Mouse (Mus musculus) liver, postnatal 0 days (tissue): ENCODE data around the gene Smarcd2. TPM values are rescaled to one million over a fixed set of nuclear protein-coding genes. Genes with fewer than 3 reads are reported as not detected.

Experiments
- ATAC-seq: fragments of 200-750 bp; cut with Nextera tagmentation; 2 replicates; pipeline ENCODE4 v1.8.0; 2017; ENCODE audit warnings: mild to moderate bottlenecking, moderate library complexity
- DNase-seq: peaks from one replicate; pipeline ENCODE4 v3.0.0-alpha.2; 2016
- H3K27ac ChIP-seq: fragments of 300-500 bp; sonication (generic); 2 replicates; pipeline ENCODE4 v1.5.1; 2014; ENCODE audit warnings: antibody characterized with exemption, moderate library complexity, mild to moderate bottlenecking, low read depth
- H3K27me3 ChIP-seq: fragments of 300-500 bp; sonication (generic); 2 replicates; pipeline ENCODE4 v1.6.1; 2014; ENCODE audit warnings: low read length, control low read depth, mixed read lengths; ENCODE audit not compliant: insufficient read depth
- H3K36me3 ChIP-seq: fragments of 300-500 bp; sonication (generic); replicated peaks from 2 replicates; pipeline ENCODE4 v1.6.1; 2014; ENCODE audit warnings: mild to moderate bottlenecking, control low read depth, low read length, moderate library complexity, mixed read lengths; ENCODE audit not compliant: insufficient read depth
- H3K4me1 ChIP-seq: fragments of 300-500 bp; sonication (generic); 2 replicates; pipeline ENCODE4 v1.6.1; 2014; ENCODE audit warnings: antibody characterized with exemption, mild to moderate bottlenecking, control low read depth; ENCODE audit not compliant: insufficient read depth
- H3K4me2 ChIP-seq: fragments of 300-500 bp; sonication (generic); 2 replicates; pipeline ENCODE4 v1.6.1; 2014; ENCODE audit warnings: low read depth, mild to moderate bottlenecking, low read length, moderate library complexity, mixed read lengths
- H3K4me3 ChIP-seq: fragments of 300-500 bp; sonication (generic); 2 replicates; pipeline ENCODE4 v1.5.1; 2014; ENCODE audit warnings: low read depth, low read length
- H3K9ac ChIP-seq: fragments of 300-500 bp; sonication (generic); replicated peaks from 2 replicates; pipeline ENCODE4 v1.6.1; 2014; ENCODE audit warnings: mild to moderate bottlenecking, moderate library complexity
- H3K9me3 ChIP-seq: fragments of 300-500 bp; sonication (generic); 2 replicates; pipeline ENCODE4 v1.6.1; 2016; ENCODE audit warnings: mild to moderate bottlenecking, control low read depth, low read length, mixed read lengths
- CTCF ChIP-seq: sonication (generic); IDR thresholded peaks from 2 replicates; pipeline ENCODE4 v1.5.1; 2016; ENCODE audit warnings: antibody characterized with exemption, low read depth
- EP300 ChIP-seq: IDR thresholded peaks from 2 replicates; pipeline ENCODE4 v1.6.1; 2016; ENCODE audit warnings: antibody characterized with exemption, low read depth, mild to moderate bottlenecking
- WGBS: fragments of 180-500 bp; shearing (Covaris S2); extraction: QIAGEN DNeasy Blood & Tissue Kit; methylation state at CpG from one replicate; pipeline ENCODE4 v1.1.7; 2014; ENCODE audit not compliant: insufficient replicate concordance; 5-methylcytosine and 5-hydroxymethylcytosine counted together
- polyA plus RNA-seq: library from polyadenylated mRNA; unstranded; fragments of >200 nt; fragmentation: Nextera tagmentation; extraction: Ambion mirVana; gene quantifications from 2 replicates; pipeline ENCODE4 v1.2.1, GENCODE M21; 2015

Smarcd2 gene
- polyA plus RNA-seq = 16.4 and 19.5 TPM in 2 replicates

DNA sequence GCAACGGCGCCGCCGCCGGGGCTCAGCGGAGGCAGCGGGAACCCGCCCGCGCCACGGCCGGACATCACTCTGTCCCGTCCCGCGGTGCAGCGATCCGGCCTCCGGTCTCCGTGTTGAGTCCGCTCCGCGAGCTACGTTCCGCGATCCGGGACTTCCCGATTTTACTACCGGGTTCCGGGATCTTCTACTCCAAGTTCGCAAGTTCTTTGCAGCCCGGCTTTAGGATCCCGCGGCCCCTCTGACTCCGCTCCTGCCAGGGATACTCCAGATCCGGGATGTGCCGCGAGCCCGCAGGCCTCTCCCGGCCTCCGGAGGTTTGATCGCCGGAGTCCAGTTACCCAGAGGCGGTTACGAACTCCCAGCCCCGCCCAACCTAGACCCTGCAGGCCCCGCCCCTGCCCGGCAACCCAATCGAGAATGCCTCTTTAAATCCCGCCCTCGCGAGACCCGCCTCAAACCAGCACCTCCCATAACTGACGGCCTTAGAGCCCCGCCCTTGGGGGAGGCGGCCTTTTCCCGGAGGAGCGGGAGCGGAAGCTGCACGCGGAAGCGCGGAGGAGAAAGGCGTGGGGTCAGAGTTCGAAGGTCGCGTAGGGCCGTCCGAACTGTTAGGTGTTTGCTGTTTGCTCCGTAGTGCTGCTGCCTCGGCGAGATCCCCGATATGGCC is at the start of gene Smarcd2:
Gene Smarcd2, minus strand, starts transcription at position 329 of the 667 bp plus-strand sequence.
- H3K9ac ChIP-seq = peak within 1 kb of the TSS; percentile 97
- peak within 1 kb of the TSS; percentile 95 for H3K4me3 ChIP-seq
- H3K4me2 ChIP-seq = peak within 1 kb of the TSS; percentile 79
- WGBS = under 1% methylated on average over 70 of the region's 72 CpGs
- DNase-seq = peak; percentile 100
- no peaks in the 10 kb centered on the region for H3K27me3 ChIP-seq
- no peaks in the 10 kb centered on the region for H3K9me3 ChIP-seq
- H3K4me1 ChIP-seq = peaks cover 52% of the 10 kb centered on the region
- peak within 1 kb of the TSS; percentile 97 for H3K27ac ChIP-seq
- no peaks in the 10 kb centered on the region for H3K36me3 ChIP-seq
- ATAC-seq = peak; percentile 92
- TF ChIP-seq EP300 (peak; percentile 74), CTCF (no peak)

- Histone ChIP-seq H3K27ac (peak overlapping the region; percentile 42), H3K9me3 (no peaks in the 10 kb centered on the region), H3K36me3 (no peaks in the 10 kb centered on the region), H3K4me3 (no peak overlapping the region), H3K4me1 (peaks cover 13% of the 10 kb centered on the region), H3K4me2 (peak overlapping the region; percentile 32; the same call in 1 of the 2 replicates), H3K9ac (0 out of 2 replicates have a peak overlapping the region, but pooled peaks have one; percentile 13), H3K27me3 (no peaks in the 10 kb centered on the region)
- TF ChIP-seq EP300 = no peak
- peak; percentile 16; the same call in 1 of the 2 replicates for TF ChIP-seq CTCF
- ATAC-seq (peak; percentile 40; the same call in 1 of the 2 replicates), DNase-seq (no peak)
- WGBS = 42% methylated on average over 21 of the region's 21 CpGs
Measured at GRCm38 (mm10) chr11:106318406-106319366, 45.9 kb upstream of the Smarcd2 start.

DNA sequence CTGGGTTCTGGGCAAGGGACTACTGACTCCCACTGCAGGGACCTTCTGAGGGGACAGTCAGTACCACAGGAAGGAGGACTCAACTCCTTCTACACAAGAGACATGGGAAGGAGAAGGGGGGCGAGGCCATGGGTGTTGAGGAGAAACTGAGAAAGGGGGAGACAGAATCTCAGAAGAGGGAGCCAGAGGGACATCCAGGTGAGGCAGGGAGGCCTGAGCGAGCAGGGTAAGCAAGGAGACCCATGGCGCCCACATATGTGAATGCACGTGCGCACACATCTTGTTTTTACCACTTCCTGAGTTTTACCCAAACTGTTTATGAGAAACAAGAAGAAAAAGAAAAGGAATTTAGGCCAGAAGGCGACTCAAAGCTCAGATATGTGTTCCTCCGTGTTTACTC is 45.0 kb upstream of the Smarcd2 start:
- Histone ChIP-seq H3K27me3 (no peaks in the 10 kb centered on the region), H3K9ac (no peak overlapping the region), H3K4me3 (no peak overlapping the region), H3K4me1 (peaks cover 16% of the 10 kb centered on the region), H3K9me3 (no peaks in the 10 kb centered on the region), H3K4me2 (no peak overlapping the region), H3K36me3 (no peaks in the 10 kb centered on the region), H3K27ac (no peak overlapping the region)
- WGBS = 56% methylated on average over 7 of the region's 7 CpGs
- TF ChIP-seq EP300 (no peak), CTCF (no peak)
- ATAC-seq = no peak
- DNase-seq = no peak

- Histone ChIP-seq H3K27me3 (no peaks in the 10 kb centered on the region), H3K36me3 (no peaks in the 10 kb centered on the region; the same call in 1 of the 2 replicates), H3K27ac (no peak overlapping the region), H3K4me1 (peaks cover 16% of the 10 kb centered on the region), H3K4me2 (no peak overlapping the region), H3K9me3 (no peaks in the 10 kb centered on the region), H3K4me3 (no peak overlapping the region), H3K9ac (no peak overlapping the region)
- 90% methylated on average over 1 of the region's 1 CpGs for WGBS
- DNase-seq (no peak), ATAC-seq (no peak)
- TF ChIP-seq EP300 = no peak
- no peak for TF ChIP-seq CTCF
Measured at GRCm38 (mm10) chr11:106316416-106316815, 43.6 kb upstream of the Smarcd2 start.

DNA sequence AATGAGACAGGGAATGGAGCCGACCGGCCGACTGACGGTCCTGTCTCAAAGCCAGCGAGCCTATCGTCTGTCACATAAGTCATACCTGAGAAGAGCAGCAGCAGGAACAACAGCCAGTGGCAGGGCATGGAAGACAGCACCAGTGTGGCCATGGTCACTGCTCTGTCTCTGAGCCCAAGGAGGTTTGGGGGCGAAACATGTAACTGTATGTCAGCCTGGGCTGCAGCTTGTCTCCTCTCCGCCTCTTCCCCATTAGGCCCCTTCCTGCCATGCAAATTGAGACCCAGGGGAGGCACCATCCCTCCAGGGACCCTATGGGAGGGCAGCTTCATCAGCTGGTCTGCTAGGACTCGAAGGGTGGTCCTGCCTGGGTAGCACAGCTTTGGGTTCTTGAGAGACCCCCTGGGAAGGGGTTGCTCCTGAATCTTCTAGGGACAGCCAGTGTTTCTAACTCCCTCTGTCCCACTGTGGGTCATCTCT is 41.6 kb upstream of the Smarcd2 start, which contains the start of gene Cd79b:
Gene Cd79b, minus strand, starts transcription at position 430 of the 480 bp plus-strand sequence.
- no peaks in the 10 kb centered on the region for H3K9me3 ChIP-seq
- ATAC-seq = peak; percentile 29; the same call in 1 of the 2 replicates
- no peak for TF ChIP-seq EP300
- no peak for TF ChIP-seq CTCF
- 39% methylated on average over 9 of the region's 9 CpGs for WGBS
- peaks cover 16% of the 10 kb centered on the region for H3K4me1 ChIP-seq
- DNase-seq = peak; percentile 64
- peak within 1 kb of the TSS; percentile 57; the same call in 1 of the 2 replicates for H3K27ac ChIP-seq
- H3K27me3 ChIP-seq = no peaks in the 10 kb centered on the region
- H3K36me3 ChIP-seq = no peaks in the 10 kb centered on the region; the same call in 1 of the 2 replicates
- H3K9ac ChIP-seq = peak within 1 kb of the TSS; percentile 41
- H3K4me3 ChIP-seq = peak within 1 kb of the TSS; percentile 45
- peak within 1 kb of the TSS; percentile 58 for H3K4me2 ChIP-seq

DNA sequence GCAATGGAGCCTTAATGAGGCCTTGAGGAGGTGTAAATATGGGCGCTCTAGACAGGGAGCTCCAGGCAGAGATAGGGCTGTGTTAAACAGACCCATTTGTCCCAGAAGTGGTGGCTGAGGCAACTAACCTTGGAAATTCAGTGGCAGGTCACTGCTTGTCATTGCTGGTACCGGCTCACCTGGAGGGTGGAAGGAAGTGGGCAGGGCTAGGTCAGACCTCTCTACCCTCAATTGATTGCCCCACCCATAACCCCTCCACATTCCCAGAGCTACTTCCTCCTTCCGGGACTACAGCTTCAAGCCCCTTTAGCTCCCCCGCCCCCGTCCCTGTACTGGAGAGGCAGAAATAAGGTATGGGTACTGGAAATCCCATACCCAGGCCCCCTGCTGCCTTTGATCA is 40.8 kb upstream of the Smarcd2 start:
- H3K4me3 ChIP-seq = peak overlapping the region; percentile 45
- no peaks in the 10 kb centered on the region for H3K9me3 ChIP-seq
- peak overlapping the region; percentile 58 for H3K4me2 ChIP-seq
- H3K27me3 ChIP-seq = no peaks in the 10 kb centered on the region
- H3K27ac ChIP-seq = peak overlapping the region; percentile 57; the same call in 1 of the 2 replicates
- H3K36me3 ChIP-seq = no peaks in the 10 kb centered on the region; the same call in 1 of the 2 replicates
- H3K9ac ChIP-seq = peak overlapping the region; percentile 41
- peaks cover 13% of the 10 kb centered on the region for H3K4me1 ChIP-seq
- DNase-seq = no peak
- TF ChIP-seq EP300 (no peak), CTCF (no peak)
- ATAC-seq = no peak
- 56% methylated on average over 5 of the region's 5 CpGs for WGBS
